Comparison of ENCODE assay signal across 17 mouse cellular contexts in genomic region chr5:52564351-52564750, GRCm38 (mm10). TPM values are rescaled to one million over a fixed set of nuclear protein-coding genes. Genes with fewer than 3 reads are reported as not detected.
DNase-seq lines count a peak whose midpoint lies in the region; ATAC-seq and TF ChIP-seq lines count a peak whose summit lies in the region.
"Had no signal": no experiment of that assay in that cellular context is flagged by ENCODE, and none has a peak within 500 bp of the region (broad histone marks: within the 10 kb centered on the region; RNA-seq: fewer than 3 reads in every experiment).

No protein-coding gene starts in this region.

- no peaks in the 10 kb centered on the region for H3K9me3 ChIP-seq in forebrain, postnatal 0 days (ENCODE audit: low read length)
- H3K9me3 ChIP-seq in forebrain, embryonic 16.5 days (ENCODE audit: control insufficient read depth, low read length) = 0 out of 2 replicates have a peak, but pooled peaks cover 6% of the 10 kb centered on the region
- no peaks in the 10 kb centered on the region for H3K9me3 ChIP-seq in midbrain, embryonic 14.5 days (ENCODE audit: control insufficient read depth, low read length)
- H3K9me3 ChIP-seq in midbrain, embryonic 10.5 days (replicated peaks) = peaks cover 12% of the 10 kb centered on the region; the same call in 1 of the 2 replicates
- no peaks in the 10 kb centered on the region for H3K9me3 ChIP-seq in embryonic facial prominence, embryonic 15.5 days (replicated peaks)
- no peaks in the 10 kb centered on the region for H3K9me3 ChIP-seq in stomach, embryonic 16.5 days (replicated peaks; ENCODE audit: control insufficient read depth, low read length)
- H3K9me3 ChIP-seq: forebrain, embryonic 12.5 days had no signal

- H3K4me1 ChIP-seq in forebrain, postnatal 0 days (ENCODE audit: insufficient read depth) = no peaks in the 10 kb centered on the region
- peaks cover 8% of the 10 kb centered on the region for H3K4me1 ChIP-seq in forebrain, embryonic 16.5 days (replicated peaks; ENCODE audit: control insufficient read depth, insufficient read depth, low read length)
- H3K4me1 ChIP-seq in midbrain, embryonic 14.5 days (ENCODE audit: control insufficient read depth, insufficient read depth, low read length) = peaks cover 5% of the 10 kb centered on the region; the same call in 1 of the 2 replicates
- peaks cover 27% of the 10 kb centered on the region for H3K4me1 ChIP-seq in midbrain, embryonic 10.5 days
- peaks cover 17% of the 10 kb centered on the region for H3K4me1 ChIP-seq in embryonic facial prominence, embryonic 15.5 days
- peaks cover 4% of the 10 kb centered on the region; the same call in 1 of the 2 replicates for H3K4me1 ChIP-seq in stomach, embryonic 16.5 days (ENCODE audit: control insufficient read depth, insufficient read depth, low read length)

- peaks cover 6% of the 10 kb centered on the region for H3K27me3 ChIP-seq in forebrain, postnatal 0 days (ENCODE audit: insufficient read depth, low read length)
- no peaks in the 10 kb centered on the region for H3K27me3 ChIP-seq in forebrain, embryonic 16.5 days (replicated peaks; ENCODE audit: control insufficient read depth, insufficient read depth, low read length)
- H3K27me3 ChIP-seq in midbrain, embryonic 14.5 days (ENCODE audit: control insufficient read depth, insufficient read depth, low read length) = 0 out of 2 replicates have a peak, but pooled peaks cover 7% of the 10 kb centered on the region
- H3K27me3 ChIP-seq in midbrain, embryonic 10.5 days (ENCODE audit: low read depth, poor library complexity, severe bottlenecking) = peaks cover 27% of the 10 kb centered on the region
- H3K27me3 ChIP-seq in embryonic facial prominence, embryonic 15.5 days = no peaks in the 10 kb centered on the region
- H3K27me3 ChIP-seq in stomach, embryonic 16.5 days (ENCODE audit: control insufficient read depth, insufficient read depth, low read length) = no peaks in the 10 kb centered on the region

- H3K4me2 ChIP-seq in forebrain, postnatal 0 days (ENCODE audit: low read depth) = peak overlapping the region; percentile 96; the same call in 1 of the 2 replicates
- H3K4me2 ChIP-seq in forebrain, embryonic 16.5 days (ENCODE audit: low read length) = no peak overlapping the region
- no peak overlapping the region for H3K4me2 ChIP-seq in midbrain, embryonic 14.5 days (ENCODE audit: low read length)
- H3K4me2 ChIP-seq in embryonic facial prominence, embryonic 15.5 days (replicated peaks) = peak overlapping the region; percentile 96; the same call in 1 of the 2 replicates
- H3K4me2 ChIP-seq in stomach, embryonic 16.5 days (ENCODE audit: low read depth, low read length) = peak overlapping the region; percentile 90

- no peak overlapping the region for H3K4me3 ChIP-seq in forebrain, postnatal 0 days (ENCODE audit: low read depth, low read length)
- no peak overlapping the region for H3K4me3 ChIP-seq in forebrain, embryonic 16.5 days (replicated peaks; ENCODE audit: low read length)
- H3K4me3 ChIP-seq in midbrain, embryonic 14.5 days (replicated peaks; ENCODE audit: low read depth, low read length) = no peak overlapping the region
- H3K4me3 ChIP-seq in midbrain, embryonic 10.5 days = no peak overlapping the region
- peak overlapping the region; percentile 59; the same call in 1 of the 2 replicates for H3K4me3 ChIP-seq in embryonic facial prominence, embryonic 15.5 days (replicated peaks)
- peak overlapping the region; percentile 66 for H3K4me3 ChIP-seq in stomach, embryonic 16.5 days (replicated peaks; ENCODE audit: low read length)
- H3K4me3 ChIP-seq: forebrain, embryonic 12.5 days; layer of hippocampus, adult 2 months had no signal

- H3K27ac ChIP-seq in forebrain, postnatal 0 days (ENCODE audit: low read depth, low read length) = no peak overlapping the region
- no peak overlapping the region for H3K27ac ChIP-seq in forebrain, embryonic 16.5 days (ENCODE audit: low read length)
- H3K27ac ChIP-seq in midbrain, embryonic 14.5 days (replicated peaks; ENCODE audit: low read depth, low read length) = no peak overlapping the region
- no peak overlapping the region for H3K27ac ChIP-seq in midbrain, embryonic 10.5 days (replicated peaks)
- peak overlapping the region; percentile 44; the same call in 1 of the 2 replicates for H3K27ac ChIP-seq in embryonic facial prominence, embryonic 15.5 days (replicated peaks)
- H3K27ac ChIP-seq in stomach, embryonic 16.5 days (ENCODE audit: low read length) = peak overlapping the region; percentile 34
- H3K27ac ChIP-seq: forebrain, embryonic 12.5 days; heart, embryonic 10.5 days; kidney, postnatal 0 days; layer of hippocampus, adult 2 months; liver, embryonic 14.5 days had no signal

- no peak overlapping the region for H3K9ac ChIP-seq in forebrain, postnatal 0 days
- H3K9ac ChIP-seq in forebrain, embryonic 16.5 days (replicated peaks; ENCODE audit: low read depth, low read length) = no peak overlapping the region
- H3K9ac ChIP-seq in midbrain, embryonic 14.5 days (replicated peaks; ENCODE audit: low read length) = no peak overlapping the region
- H3K9ac ChIP-seq in embryonic facial prominence, embryonic 15.5 days = no peak overlapping the region
- H3K9ac ChIP-seq in stomach, embryonic 16.5 days (ENCODE audit: low read length) = peak overlapping the region; percentile 85
- H3K9ac ChIP-seq: forebrain, embryonic 12.5 days; liver, embryonic 14.5 days had no signal

- ATAC-seq in forebrain, postnatal 0 days = no peak
- no peak for ATAC-seq in forebrain, embryonic 16.5 days
- ATAC-seq in midbrain, embryonic 14.5 days (ENCODE audit: low FRiP score, low TSS enrichment) = no peak
- ATAC-seq in embryonic facial prominence, embryonic 15.5 days (ENCODE audit: insufficient number of reproducible peaks, low FRiP score, low TSS enrichment, low read depth) = no peak
- ATAC-seq in stomach, embryonic 16.5 days (ENCODE audit: insufficient read depth, low FRiP score) = no peak

- 38% methylated on average over 3 of the region's 3 CpGs for whole genome bisulfite sequencing in forebrain, postnatal 0 days
- 30% methylated on average over 3 of the region's 3 CpGs for WGBS in forebrain, embryonic 16.5 days
- WGBS in midbrain, embryonic 14.5 days = 33% methylated on average over 3 of the region's 3 CpGs
- WGBS in midbrain, embryonic 10.5 days = 40% methylated on average over 3 of the region's 3 CpGs
- WGBS in embryonic facial prominence, embryonic 15.5 days = 28% methylated on average over 3 of the region's 3 CpGs
- 37% methylated on average over 3 of the region's 3 CpGs for WGBS in stomach, embryonic 16.5 days

- no peak for TF ChIP-seq CTCF in forebrain, postnatal 0 days (IDR thresholded peaks at IDR 0.05; ENCODE audit: low read depth)

- no peak for DNase-seq in forebrain, postnatal 0 days
- DNase-seq in midbrain, embryonic 14.5 days = peak; percentile 2
- no peak for DNase-seq in midbrain, embryonic 10.5 days (ENCODE audit: low spot score)
- DNase-seq in thymus, postnatal 0 days (ENCODE audit: low spot score) = no peak
- DNase-seq: adrenal gland, postnatal 10 days; cerebellum, adult 11-12 months; right cerebral cortex, adult 18-20 months; thymus, postnatal 25 days had no signal

- H3K36me3 ChIP-seq in forebrain, postnatal 0 days (ENCODE audit: insufficient read depth) = no peaks in the 10 kb centered on the region
- no peaks in the 10 kb centered on the region for H3K36me3 ChIP-seq in forebrain, embryonic 16.5 days (ENCODE audit: control insufficient read depth, insufficient read depth)
- H3K36me3 ChIP-seq in midbrain, embryonic 14.5 days (ENCODE audit: control insufficient read depth, insufficient read depth, low read length) = no peaks in the 10 kb centered on the region
- no peaks in the 10 kb centered on the region for H3K36me3 ChIP-seq in midbrain, embryonic 10.5 days
- no peaks in the 10 kb centered on the region for H3K36me3 ChIP-seq in embryonic facial prominence, embryonic 15.5 days
- peaks cover 5% of the 10 kb centered on the region for H3K36me3 ChIP-seq in stomach, embryonic 16.5 days (ENCODE audit: control insufficient read depth, insufficient read depth, low read length)
- H3K36me3 ChIP-seq: forebrain, embryonic 12.5 days had no signal

RNA-seq across cellular contexts. Expression of gene Lgi2, which starts 1.9 kb away (rescaled TPM):
- 14.6 and 15.1 TPM in 2 replicates for total RNA-seq in forebrain, postnatal 0 days (2014; rRNA removed)
- polyA plus RNA-seq in forebrain, postnatal 0 days (2015; fragmentation: Nextera tagmentation; extraction: Ambion mirVana) = 4.3 and 6.1 TPM in 2 replicates
- polyA plus RNA-seq in forebrain, embryonic 16.5 days (2015; fragmentation: Nextera tagmentation; extraction: Ambion mirVana) = 2.0 and 2.7 TPM in 2 replicates
- 3.4 and 5.3 TPM in 2 replicates for polyA plus RNA-seq in midbrain, embryonic 14.5 days (2014; fragmentation: Nextera tagmentation; extraction: Ambion mirVana)
- 1.4 TPM in 2 replicates for polyA plus RNA-seq in midbrain, embryonic 10.5 days (2016; fragmentation: Nextera tagmentation; extraction: Ambion mirVana)
- polyA plus RNA-seq in embryonic facial prominence, embryonic 15.5 days (2015; fragmentation: Nextera tagmentation; extraction: Ambion mirVana) = 7.5 and 7.6 TPM in 2 replicates
- 7.2 and 8.0 TPM in 2 replicates for polyA plus RNA-seq in stomach, embryonic 16.5 days (2015; fragmentation: Nextera tagmentation; extraction: Ambion mirVana)
- 2.4 TPM in 2 replicates for polyA plus RNA-seq in thymus, postnatal 0 days (2015; fragmentation: Nextera tagmentation; extraction: Ambion mirVana)
- total RNA-seq: megakaryocyte, adult 5-6 weeks had no signal

Comparison
In these comparisons a context has a peak if more than half of its experiments do, and no peak if none do; other contexts are left out.
1. H3K4me2 ChIP-seq: peak in forebrain, postnatal 0 days (single experiment), embryonic facial prominence, embryonic 15.5 days (single experiment) and stomach, embryonic 16.5 days (single experiment); none in forebrain, embryonic 16.5 days (single experiment) and midbrain, embryonic 14.5 days (single experiment).
2. H3K27ac ChIP-seq: peak in embryonic facial prominence, embryonic 15.5 days (single experiment) and stomach, embryonic 16.5 days (single experiment); none in forebrain, postnatal 0 days (single experiment), forebrain, embryonic 16.5 days (single experiment), midbrain, embryonic 14.5 days (single experiment) and midbrain, embryonic 10.5 days (single experiment).
3. H3K4me3 ChIP-seq: peak in embryonic facial prominence, embryonic 15.5 days (single experiment) and stomach, embryonic 16.5 days (single experiment); none in forebrain, postnatal 0 days (single experiment), forebrain, embryonic 16.5 days (single experiment), midbrain, embryonic 14.5 days (single experiment) and midbrain, embryonic 10.5 days (single experiment).